Mouse (Mus musculus) G1E (cell line): ENCODE data around the gene Jpt2.

Experiments used
- CTCF ChIP-seq: IDR thresholded peaks from 2 replicates; pipeline ENCODE4 v1.5.1; 2012; ENCODE audit warnings: low read depth, low read length, inconsistent platforms, mixed read lengths
- GATA1 ChIP-seq: IDR thresholded peaks from 2 replicates; pipeline ENCODE4 v1.6.1; 2012; ENCODE audit warnings: borderline replicate concordance, low read length, inconsistent platforms, mixed read lengths
- GATA2 ChIP-seq: IDR thresholded peaks from 2 replicates; pipeline ENCODE4 v1.6.1; 2012; ENCODE audit warnings: low read depth, low read length, inconsistent platforms, borderline replicate concordance
- POLR2AphosphoS5 ChIP-seq: IDR thresholded peaks from 2 replicates; pipeline ENCODE4 v1.6.1; 2012; ENCODE audit warnings: low read depth, low read length, inconsistent platforms; ENCODE audit not compliant: insufficient replicate concordance
- TAL1 ChIP-seq: conservative IDR thresholded peaks from 2 replicates; pipeline ENCODE4 v1.6.1; 2012; ENCODE audit warnings: low read depth, low read length, inconsistent platforms, mixed read lengths

GRCm38 (mm10) chr17:24934926-24935325 is 25.6 kb downstream of the Jpt2 start:
- TF ChIP-seq CTCF: no peak
- no peak for TF ChIP-seq TAL1
- TF ChIP-seq GATA1: no peak
- TF ChIP-seq POLR2AphosphoS5: no peak
- TF ChIP-seq GATA2: no peak
